Mouse (Mus musculus): ENCODE results near the gene Aox4. TPM values are rescaled to one million over a fixed set of nuclear protein-coding genes. Genes with fewer than 3 reads are reported as not detected.

The Aox4 gene
- polyA plus RNA-seq, 1 experiment from 2014 or later: 0.30 TPM

GRCm38 (mm10) chr1:58235405-58235804 lies 25.2 kb downstream of the Aox4 start:
- no peaks in the 10 kb centered on the region for H3K4me1 ChIP-seq (ENCODE audit: control insufficient read depth, insufficient read depth, low read length)
- no peak overlapping the region for H3K9ac ChIP-seq (replicated peaks; ENCODE audit: low read depth, low read length)
- H3K9me3 ChIP-seq (ENCODE audit: control insufficient read depth, low read depth, low read length): no peaks in the 10 kb centered on the region
- no peak for ATAC-seq (ENCODE audit: insufficient number of reproducible peaks, insufficient read depth, low FRiP score, low read depth)
- H3K27ac ChIP-seq (ENCODE audit: low read length): no peak overlapping the region
- H3K4me2 ChIP-seq (replicated peaks; ENCODE audit: low read depth, low read length): no peak overlapping the region
- H3K4me3 ChIP-seq (ENCODE audit: low read depth, low read length): no peak overlapping the region
- H3K36me3 ChIP-seq (ENCODE audit: control insufficient read depth, insufficient read depth, low read length): no peaks in the 10 kb centered on the region
- H3K27me3 ChIP-seq (ENCODE audit: control insufficient read depth, insufficient read depth, low read length): no peaks in the 10 kb centered on the region
- WGBS: 54% methylated on average over 5 of the region's 5 CpGs

GRCm38 (mm10) chr1:58237527-58238299 lies 27.5 kb downstream of the Aox4 start:
- H3K36me3 ChIP-seq (ENCODE audit: control insufficient read depth, insufficient read depth, low read length): no peaks in the 10 kb centered on the region

GRCm38 (mm10) chr1:58238440-58238839 lies 28.2 kb downstream of the Aox4 start:
- no peak for ATAC-seq (ENCODE audit: insufficient number of reproducible peaks, insufficient read depth, low FRiP score, low read depth)
- no peak overlapping the region for H3K9ac ChIP-seq (replicated peaks; ENCODE audit: low read depth, low read length)
- WGBS: 83% methylated on average over 5 of the region's 5 CpGs

More at GRCm38 (mm10) chr1:58237527-58238299, 27.5 kb downstream of the Aox4 start:
- no peak overlapping the region for H3K9ac ChIP-seq (replicated peaks; ENCODE audit: low read depth, low read length)
- H3K4me2 ChIP-seq (replicated peaks; ENCODE audit: low read depth, low read length): no peak overlapping the region
- no peaks in the 10 kb centered on the region for H3K9me3 ChIP-seq (ENCODE audit: control insufficient read depth, low read depth, low read length)
- peak; percentile 14; the same call in 1 of the 2 replicates for ATAC-seq (ENCODE audit: insufficient number of reproducible peaks, insufficient read depth, low FRiP score, low read depth)
- no peaks in the 10 kb centered on the region for H3K27me3 ChIP-seq (ENCODE audit: control insufficient read depth, insufficient read depth, low read length)
- no peak overlapping the region for H3K4me3 ChIP-seq (ENCODE audit: low read depth, low read length)
- no peaks in the 10 kb centered on the region for H3K4me1 ChIP-seq (ENCODE audit: control insufficient read depth, insufficient read depth, low read length)
- 81% methylated on average over 4 of the region's 4 CpGs for WGBS
- no peak overlapping the region for H3K27ac ChIP-seq (ENCODE audit: low read length)

GRCm38 (mm10) chr1:58238961-58239360 lies 28.8 kb downstream of the Aox4 start:
- Histone ChIP-seq H3K9me3 (ENCODE audit: control insufficient read depth, low read depth, low read length) (no peaks in the 10 kb centered on the region), H3K4me3 (ENCODE audit: low read depth, low read length) (no peak overlapping the region), H3K4me1 (ENCODE audit: control insufficient read depth, insufficient read depth, low read length) (no peaks in the 10 kb centered on the region), H3K4me2 (replicated peaks; ENCODE audit: low read depth, low read length) (no peak overlapping the region), H3K36me3 (ENCODE audit: control insufficient read depth, insufficient read depth, low read length) (no peaks in the 10 kb centered on the region), H3K9ac (replicated peaks; ENCODE audit: low read depth, low read length) (no peak overlapping the region), H3K27ac (ENCODE audit: low read length) (no peak overlapping the region), H3K27me3 (ENCODE audit: control insufficient read depth, insufficient read depth, low read length) (no peaks in the 10 kb centered on the region)
- WGBS: 90% methylated on average over 9 of the region's 9 CpGs
- ATAC-seq (ENCODE audit: insufficient number of reproducible peaks, insufficient read depth, low FRiP score, low read depth): no peak

More at GRCm38 (mm10) chr1:58238440-58238839, 28.2 kb downstream of the Aox4 start:
- Histone ChIP-seq H3K9me3 (ENCODE audit: control insufficient read depth, low read depth, low read length) (no peaks in the 10 kb centered on the region), H3K27me3 (ENCODE audit: control insufficient read depth, insufficient read depth, low read length) (no peaks in the 10 kb centered on the region), H3K4me3 (ENCODE audit: low read depth, low read length) (no peak overlapping the region), H3K4me1 (ENCODE audit: control insufficient read depth, insufficient read depth, low read length) (no peaks in the 10 kb centered on the region), H3K4me2 (replicated peaks; ENCODE audit: low read depth, low read length) (no peak overlapping the region), H3K36me3 (ENCODE audit: control insufficient read depth, insufficient read depth, low read length) (no peaks in the 10 kb centered on the region), H3K27ac (ENCODE audit: low read length) (no peak overlapping the region)

GRCm38 (mm10) chr1:58240347-58240746 lies 30.1 kb downstream of the Aox4 start:
- no peaks in the 10 kb centered on the region for H3K27me3 ChIP-seq (ENCODE audit: control insufficient read depth, insufficient read depth, low read length)
- no peaks in the 10 kb centered on the region for H3K4me1 ChIP-seq (ENCODE audit: control insufficient read depth, insufficient read depth, low read length)
- H3K9me3 ChIP-seq (ENCODE audit: control insufficient read depth, low read depth, low read length): no peaks in the 10 kb centered on the region
- H3K27ac ChIP-seq (ENCODE audit: low read length): no peak overlapping the region
- WGBS: 64% methylated on average over 6 of the region's 6 CpGs
- no peak overlapping the region for H3K9ac ChIP-seq (replicated peaks; ENCODE audit: low read depth, low read length)
- H3K4me3 ChIP-seq (ENCODE audit: low read depth, low read length): no peak overlapping the region
- ATAC-seq (ENCODE audit: insufficient number of reproducible peaks, insufficient read depth, low FRiP score, low read depth): no peak
- no peaks in the 10 kb centered on the region for H3K36me3 ChIP-seq (ENCODE audit: control insufficient read depth, insufficient read depth, low read length)
- no peak overlapping the region for H3K4me2 ChIP-seq (replicated peaks; ENCODE audit: low read depth, low read length)

- H3K4me2 ChIP-seq (replicated peaks; ENCODE audit: low read depth, low read length): no peak overlapping the region
- H3K36me3 ChIP-seq (ENCODE audit: control insufficient read depth, insufficient read depth, low read length): no peaks in the 10 kb centered on the region
- no peaks in the 10 kb centered on the region for H3K4me1 ChIP-seq (ENCODE audit: control insufficient read depth, insufficient read depth, low read length)
- 82% methylated on average over 3 of the region's 3 CpGs for WGBS
- H3K4me3 ChIP-seq (ENCODE audit: low read depth, low read length): no peak overlapping the region
- ATAC-seq (ENCODE audit: insufficient number of reproducible peaks, insufficient read depth, low FRiP score, low read depth): no peak
- no peak overlapping the region for H3K9ac ChIP-seq (replicated peaks; ENCODE audit: low read depth, low read length)
- no peaks in the 10 kb centered on the region for H3K27me3 ChIP-seq (ENCODE audit: control insufficient read depth, insufficient read depth, low read length)
- H3K9me3 ChIP-seq (ENCODE audit: control insufficient read depth, low read depth, low read length): no peaks in the 10 kb centered on the region
- no peak overlapping the region for H3K27ac ChIP-seq (ENCODE audit: low read length)
Observed at GRCm38 (mm10) chr1:58244487-58244886, 34.3 kb downstream of the Aox4 start.

- H3K36me3 ChIP-seq (ENCODE audit: control insufficient read depth, insufficient read depth, low read length): no peaks in the 10 kb centered on the region
- no peaks in the 10 kb centered on the region for H3K9me3 ChIP-seq (ENCODE audit: control insufficient read depth, low read depth, low read length)
- no peaks in the 10 kb centered on the region for H3K4me1 ChIP-seq (ENCODE audit: control insufficient read depth, insufficient read depth, low read length)
- WGBS: 62% methylated on average over 1 of the region's 1 CpGs
- no peak overlapping the region for H3K4me3 ChIP-seq (ENCODE audit: low read depth, low read length)
- no peak overlapping the region for H3K9ac ChIP-seq (replicated peaks; ENCODE audit: low read depth, low read length)
- H3K27me3 ChIP-seq (ENCODE audit: control insufficient read depth, insufficient read depth, low read length): no peaks in the 10 kb centered on the region
- no peak overlapping the region for H3K4me2 ChIP-seq (replicated peaks; ENCODE audit: low read depth, low read length)
- H3K27ac ChIP-seq (ENCODE audit: low read length): no peak overlapping the region
- ATAC-seq (ENCODE audit: insufficient number of reproducible peaks, insufficient read depth, low FRiP score, low read depth): no peak
Observed at GRCm38 (mm10) chr1:58248518-58248917, 38.3 kb downstream of the Aox4 start.

- Histone ChIP-seq H3K9me3 (ENCODE audit: control insufficient read depth, low read depth, low read length) (no peaks in the 10 kb centered on the region), H3K4me3 (ENCODE audit: low read depth, low read length) (no peak overlapping the region), H3K27me3 (ENCODE audit: control insufficient read depth, insufficient read depth, low read length) (no peaks in the 10 kb centered on the region), H3K4me2 (replicated peaks; ENCODE audit: low read depth, low read length) (no peak overlapping the region), H3K36me3 (ENCODE audit: control insufficient read depth, insufficient read depth, low read length) (no peaks in the 10 kb centered on the region), H3K27ac (ENCODE audit: low read length) (no peak overlapping the region), H3K9ac (replicated peaks; ENCODE audit: low read depth, low read length) (no peak overlapping the region), H3K4me1 (ENCODE audit: control insufficient read depth, insufficient read depth, low read length) (no peaks in the 10 kb centered on the region)
- WGBS: 57% methylated on average over 11 of the region's 11 CpGs
- ATAC-seq (ENCODE audit: insufficient number of reproducible peaks, insufficient read depth, low FRiP score, low read depth): no peak
Observed at GRCm38 (mm10) chr1:58253466-58253865, 43.3 kb downstream of the Aox4 start.
